Mouse (Mus musculus) neural tube, embryonic 12.5 days (tissue): ENCODE data around the gene Wars2. TPM values are rescaled to one million over a fixed set of nuclear protein-coding genes. Genes with fewer than 3 reads are reported as not detected.

Experiments used
- ATAC-seq: fragments of 200-750 bp; cut with Nextera tagmentation; 2 replicates; pipeline ENCODE4 v1.8.0; 2017; ENCODE audit warnings: low read depth, mild to moderate bottlenecking, moderate TSS enrichment, moderate library complexity; ENCODE audit not compliant: low FRiP score
- H3K27ac ChIP-seq: fragments of 300-500 bp; sonication (generic); 2 replicates; pipeline ENCODE4 v1.5.1; 2016
- H3K27me3 ChIP-seq: fragments of 300-500 bp; sonication (generic); replicated peaks from 2 replicates; pipeline ENCODE4 v1.6.1; 2016; ENCODE audit warnings: mild to moderate bottlenecking
- H3K36me3 ChIP-seq: fragments of 300-500 bp; sonication (generic); 2 replicates; pipeline ENCODE4 v1.6.1; 2016; ENCODE audit warnings: mild to moderate bottlenecking
- H3K4me1 ChIP-seq: fragments of 300-500 bp; sonication (generic); 2 replicates; pipeline ENCODE4 v1.6.1; 2016
- H3K4me2 ChIP-seq: fragments of 300-500 bp; sonication (generic); replicated peaks from 2 replicates; pipeline ENCODE4 v1.6.1; 2016; ENCODE audit warnings: mild to moderate bottlenecking
- H3K4me3 ChIP-seq: fragments of 300-500 bp; sonication (generic); 2 replicates; pipeline ENCODE4 v1.5.1; 2016
- H3K9ac ChIP-seq: fragments of 300-500 bp; sonication (generic); 2 replicates; pipeline ENCODE4 v1.6.1; 2016; ENCODE audit warnings: mild to moderate bottlenecking
- H3K9me3 ChIP-seq: fragments of 300-500 bp; sonication (generic); 2 replicates; pipeline ENCODE4 v1.6.1; 2016; ENCODE audit warnings: mild to moderate bottlenecking
- WGBS: fragments of 180-500 bp; shearing (Covaris S2); methylation state at CpG from one replicate; pipeline ENCODE4 v1.1.7; 2016; 5-methylcytosine and 5-hydroxymethylcytosine counted together
- polyA plus RNA-seq: library from polyadenylated mRNA; unstranded; fragments of >200 nt; fragmentation: Nextera tagmentation; extraction: Ambion mirVana; gene quantifications from 2 replicates; pipeline ENCODE4 v1.2.1, GENCODE M21; 2016

Gene Wars2
- polyA plus RNA-seq, 1 experiment from 2014 or later = 5.5 TPM

- under 1% methylated on average over 50 of the region's 50 CpGs for WGBS
- ATAC-seq = no peak
Observed at GRCm38 (mm10) chr3:99240811-99241738, 100.2 kb downstream of the Wars2 start.

GRCm38 (mm10) chr3:99242481-99242880 lies 101.6 kb downstream of the Wars2 start:
- no peak for ATAC-seq
- H3K9me3 ChIP-seq = no peaks in the 10 kb centered on the region
- no peak overlapping the region for H3K4me2 ChIP-seq
- H3K27ac ChIP-seq = no peak overlapping the region
- no peaks in the 10 kb centered on the region for H3K4me1 ChIP-seq
- no peaks in the 10 kb centered on the region for H3K36me3 ChIP-seq
- H3K4me3 ChIP-seq = no peak overlapping the region
- WGBS = under 1% methylated on average over 8 of the region's 8 CpGs
- H3K27me3 ChIP-seq = peaks cover 99% of the 10 kb centered on the region
- no peak overlapping the region for H3K9ac ChIP-seq

More at GRCm38 (mm10) chr3:99240811-99241738, 100.2 kb downstream of the Wars2 start:
- Histone ChIP-seq H3K36me3 (no peaks in the 10 kb centered on the region), H3K27ac (no peak overlapping the region), H3K4me2 (peak overlapping the region; percentile 7; the same call in 1 of the 2 replicates), H3K9ac (no peak overlapping the region), H3K27me3 (peaks cover 96% of the 10 kb centered on the region), H3K4me3 (no peak overlapping the region), H3K9me3 (no peaks in the 10 kb centered on the region), H3K4me1 (no peaks in the 10 kb centered on the region)

- Histone ChIP-seq H3K27me3 (peaks cover 99% of the 10 kb centered on the region), H3K9me3 (no peaks in the 10 kb centered on the region), H3K4me2 (no peak overlapping the region), H3K4me3 (no peak overlapping the region), H3K36me3 (no peaks in the 10 kb centered on the region), H3K27ac (no peak overlapping the region), H3K4me1 (no peaks in the 10 kb centered on the region), H3K9ac (no peak overlapping the region)
- WGBS = 10% methylated on average over 3 of the region's 3 CpGs
- no peak for ATAC-seq
Observed at GRCm38 (mm10) chr3:99245341-99245740, 104.5 kb downstream of the Wars2 start.

GRCm38 (mm10) chr3:99246629-99247028 lies 105.8 kb downstream of the Wars2 start:
- peaks cover 99% of the 10 kb centered on the region for H3K27me3 ChIP-seq
- ATAC-seq = no peak

GRCm38 (mm10) chr3:99247586-99247985 lies 106.7 kb downstream of the Wars2 start:
- no peak overlapping the region for H3K9ac ChIP-seq
- 1% methylated on average over 4 of the region's 4 CpGs for WGBS
- H3K27ac ChIP-seq = no peak overlapping the region
- no peaks in the 10 kb centered on the region for H3K36me3 ChIP-seq
- no peak overlapping the region for H3K4me2 ChIP-seq
- H3K27me3 ChIP-seq = peaks cover 100% of the 10 kb centered on the region
- no peak for ATAC-seq
- H3K9me3 ChIP-seq = no peaks in the 10 kb centered on the region
- no peak overlapping the region for H3K4me3 ChIP-seq
- H3K4me1 ChIP-seq = no peaks in the 10 kb centered on the region

More at GRCm38 (mm10) chr3:99246629-99247028, 105.8 kb downstream of the Wars2 start:
- Histone ChIP-seq H3K4me2 (no peak overlapping the region), H3K4me3 (no peak overlapping the region), H3K36me3 (no peaks in the 10 kb centered on the region), H3K4me1 (no peaks in the 10 kb centered on the region), H3K9ac (no peak overlapping the region), H3K9me3 (no peaks in the 10 kb centered on the region), H3K27ac (no peak overlapping the region)
- 29% methylated on average over 3 of the region's 3 CpGs for WGBS

- 2% methylated on average over 28 of the region's 28 CpGs for WGBS
- 0 out of 2 replicates have a peak overlapping the region, but pooled peaks have one; percentile 16 for H3K4me2 ChIP-seq
- ATAC-seq = no peak
Observed at GRCm38 (mm10) chr3:99247996-99248801, 107.3 kb downstream of the Wars2 start.

GRCm38 (mm10) chr3:99248831-99249550 lies 108.1 kb downstream of the Wars2 start:
- Histone ChIP-seq H3K4me2 (no peak overlapping the region), H3K36me3 (no peaks in the 10 kb centered on the region), H3K27me3 (peaks cover 97% of the 10 kb centered on the region), H3K9me3 (no peaks in the 10 kb centered on the region), H3K27ac (no peak overlapping the region), H3K9ac (no peak overlapping the region), H3K4me1 (peaks cover 6% of the 10 kb centered on the region; the same call in 1 of the 2 replicates), H3K4me3 (no peak overlapping the region)
- WGBS = under 1% methylated on average over 25 of the region's 25 CpGs
- no peak for ATAC-seq

More at GRCm38 (mm10) chr3:99247996-99248801, 107.3 kb downstream of the Wars2 start:
- no peaks in the 10 kb centered on the region for H3K4me1 ChIP-seq
- no peak overlapping the region for H3K27ac ChIP-seq
- no peak overlapping the region for H3K9ac ChIP-seq
- peaks cover 98% of the 10 kb centered on the region for H3K27me3 ChIP-seq
- H3K4me3 ChIP-seq = no peak overlapping the region
- H3K9me3 ChIP-seq = no peaks in the 10 kb centered on the region
- no peaks in the 10 kb centered on the region for H3K36me3 ChIP-seq

- H3K4me3 ChIP-seq = no peak overlapping the region
- no peak overlapping the region for H3K27ac ChIP-seq
- 2% methylated on average over 11 of the region's 11 CpGs for WGBS
- H3K27me3 ChIP-seq = peaks cover 97% of the 10 kb centered on the region
- H3K36me3 ChIP-seq = no peaks in the 10 kb centered on the region
- H3K9ac ChIP-seq = no peak overlapping the region
- H3K9me3 ChIP-seq = no peaks in the 10 kb centered on the region
- no peak overlapping the region for H3K4me2 ChIP-seq
- H3K4me1 ChIP-seq = peaks cover 8% of the 10 kb centered on the region; the same call in 1 of the 2 replicates
- ATAC-seq = no peak
Observed at GRCm38 (mm10) chr3:99249551-99249870, 108.6 kb downstream of the Wars2 start.

GRCm38 (mm10) chr3:99249906-99250305 lies 109.0 kb downstream of the Wars2 start:
- ATAC-seq = no peak
- Histone ChIP-seq H3K9ac (no peak overlapping the region), H3K4me1 (peaks cover 8% of the 10 kb centered on the region; the same call in 1 of the 2 replicates), H3K27me3 (peaks cover 96% of the 10 kb centered on the region), H3K4me3 (no peak overlapping the region), H3K36me3 (no peaks in the 10 kb centered on the region), H3K4me2 (no peak overlapping the region), H3K27ac (no peak overlapping the region), H3K9me3 (no peaks in the 10 kb centered on the region)
- WGBS = 2% methylated on average over 6 of the region's 6 CpGs

GRCm38 (mm10) chr3:99251271-99252165 lies 110.7 kb downstream of the Wars2 start:
- 4% methylated on average over 6 of the region's 6 CpGs for WGBS
- no peak for ATAC-seq
- peaks cover 8% of the 10 kb centered on the region; the same call in 1 of the 2 replicates for H3K4me1 ChIP-seq

More at GRCm38 (mm10) chr3:99251271-99252165, 110.7 kb downstream of the Wars2 start:
- H3K36me3 ChIP-seq = no peaks in the 10 kb centered on the region
- H3K27ac ChIP-seq = no peak overlapping the region
- H3K4me2 ChIP-seq = no peak overlapping the region
- no peak overlapping the region for H3K4me3 ChIP-seq
- peaks cover 96% of the 10 kb centered on the region for H3K27me3 ChIP-seq
- no peaks in the 10 kb centered on the region for H3K9me3 ChIP-seq
- no peak overlapping the region for H3K9ac ChIP-seq
